Mouse (Mus musculus): ENCODE results near the gene Ryr3.

Ryr3 gene

GRCm38 (mm10) chr2:112910579-112910978, 306.3 kb downstream of the Ryr3 start:
- no peak for DNase-seq (ENCODE audit: low spot score in 2 of 2)

- DNase-seq (ENCODE audit: low spot score in 2 of 2): no peak
Measured at GRCm38 (mm10) chr2:112909142-112909541, 307.8 kb downstream of the Ryr3 start.

GRCm38 (mm10) chr2:112900747-112901146, 316.1 kb downstream of the Ryr3 start:
- DNase-seq (ENCODE audit: low spot score in 2 of 2): no peak

GRCm38 (mm10) chr2:112884456-112885114, 332.3 kb downstream of the Ryr3 start:
- no peak for DNase-seq (ENCODE audit: low spot score in 2 of 2)

GRCm38 (mm10) chr2:112881805-112882204, 335.1 kb downstream of the Ryr3 start:
- no peak for DNase-seq (ENCODE audit: low spot score in 2 of 2)

- no peak for DNase-seq (ENCODE audit: low spot score in 2 of 2)
Measured at GRCm38 (mm10) chr2:112881376-112881775, 335.5 kb downstream of the Ryr3 start.

- no peak for DNase-seq (ENCODE audit: low spot score in 2 of 2)
Measured at GRCm38 (mm10) chr2:112877404-112877803, 339.5 kb downstream of the Ryr3 start.

- no peak for DNase-seq (ENCODE audit: low spot score in 2 of 2)
Measured at GRCm38 (mm10) chr2:112866043-112866551, 350.8 kb downstream of the Ryr3 start.

- DNase-seq (ENCODE audit: low spot score in 2 of 2): no peak
Measured at GRCm38 (mm10) chr2:112861792-112862191, 355.1 kb downstream of the Ryr3 start.

GRCm38 (mm10) chr2:112845583-112846512, 371.0 kb downstream of the Ryr3 start:
- DNase-seq (ENCODE audit: low spot score in 2 of 2): no peak

- no peak for DNase-seq (ENCODE audit: low spot score in 2 of 2)
Measured at GRCm38 (mm10) chr2:112842877-112843276, 374.0 kb downstream of the Ryr3 start.

- no peak for DNase-seq (ENCODE audit: low spot score in 2 of 2)
Measured at GRCm38 (mm10) chr2:112831423-112832305, 385.2 kb downstream of the Ryr3 start.

- no peak for DNase-seq (ENCODE audit: low spot score in 2 of 2)
Measured at GRCm38 (mm10) chr2:112826571-112826970, 390.3 kb downstream of the Ryr3 start.

- DNase-seq (ENCODE audit: low spot score in 2 of 2): no peak
Measured at GRCm38 (mm10) chr2:112822721-112823120, 394.2 kb downstream of the Ryr3 start.

GRCm38 (mm10) chr2:112819059-112819458, 397.8 kb downstream of the Ryr3 start:
- DNase-seq (ENCODE audit: low spot score in 2 of 2): no peak

- no peak for DNase-seq (ENCODE audit: low spot score in 2 of 2)
Measured at GRCm38 (mm10) chr2:112816976-112817375, 399.9 kb downstream of the Ryr3 start.

GRCm38 (mm10) chr2:112815960-112816359, 400.9 kb downstream of the Ryr3 start:
- no peak for DNase-seq (ENCODE audit: low spot score in 2 of 2)

GRCm38 (mm10) chr2:112812637-112813402, 404.1 kb downstream of the Ryr3 start:
- DNase-seq (ENCODE audit: low spot score in 2 of 2): peak in 1 of 2 experiments; percentile 8

GRCm38 (mm10) chr2:112806015-112806414, 410.9 kb downstream of the Ryr3 start:
- DNase-seq (ENCODE audit: low spot score in 2 of 2): no peak

GRCm38 (mm10) chr2:112799995-112800353, 416.9 kb downstream of the Ryr3 start:
- DNase-seq (ENCODE audit: low spot score in 2 of 2): peak; percentile 43 to 66
